Mouse (Mus musculus): ENCODE measurements at regions not wholly inside any gene's neighbourhood (a gene's known extent, or its start where the extent isn't known, plus 50 kb on each side); places are given as distances from the start of the nearest gene placed in this dataset.
"Not testable (repeated sequence)": the region's sequence is repeated elsewhere in the genome, so short reads cannot be mapped to it uniquely, and the experiment has no call there.

- peak; percentile 28 for DNase-seq
Measured at GRCm38 (mm10) chr6:37618990-37619389, 89.0 kb downstream of the Akr1d1 start.

- peak; percentile 16 for DNase-seq
Measured at GRCm38 (mm10) chr6:37621364-37622029, 91.5 kb downstream of the Akr1d1 start.

GRCm38 (mm10) chr6:37622273-37622672, 92.3 kb downstream of the Akr1d1 start:
- DNase-seq, result no peak

- DNase-seq, result peak; percentile 48
Measured at GRCm38 (mm10) chr6:37627206-37627605, 97.2 kb downstream of the Akr1d1 start.

GRCm38 (mm10) chr6:37633948-37634347, 104.0 kb downstream of the Akr1d1 start:
- no peak for DNase-seq

- no peak for DNase-seq
Measured at GRCm38 (mm10) chr6:37642066-37642465, 112.1 kb downstream of the Akr1d1 start.

GRCm38 (mm10) chr6:37642701-37643121, 112.7 kb downstream of the Akr1d1 start:
- no peak for DNase-seq

- no peak for DNase-seq
Measured at GRCm38 (mm10) chr6:37643176-37643575, 113.2 kb downstream of the Akr1d1 start.

- DNase-seq, result no peak
Measured at GRCm38 (mm10) chr6:37643718-37644117, 113.7 kb downstream of the Akr1d1 start.

- DNase-seq, result no peak
Measured at GRCm38 (mm10) chr6:37645551-37645950, 115.6 kb downstream of the Akr1d1 start.

GRCm38 (mm10) chr6:37657300-37657699, 127.3 kb downstream of the Akr1d1 start:
- not testable (repeated sequence) for DNase-seq

GRCm38 (mm10) chr6:37658021-37658650, 128.2 kb downstream of the Akr1d1 start:
- DNase-seq, result peak; percentile 3

- DNase-seq, result no peak
Measured at GRCm38 (mm10) chr6:37662747-37663146, 132.8 kb downstream of the Akr1d1 start.

- DNase-seq, result no peak
Measured at GRCm38 (mm10) chr6:37665576-37665975, 135.6 kb downstream of the Akr1d1 start.

- DNase-seq, result no peak
Measured at GRCm38 (mm10) chr6:37669407-37669806, 139.4 kb downstream of the Akr1d1 start.

- DNase-seq, result no peak
Measured at GRCm38 (mm10) chr6:37670701-37671100, 140.7 kb downstream of the Akr1d1 start.

GRCm38 (mm10) chr6:37679871-37680270, 149.9 kb downstream of the Akr1d1 start:
- DNase-seq, result no peak

- not testable (repeated sequence) for DNase-seq
Measured at GRCm38 (mm10) chr6:37681331-37681730, 151.4 kb downstream of the Akr1d1 start.

GRCm38 (mm10) chr6:37686094-37686493, 156.1 kb downstream of the Akr1d1 start:
- DNase-seq, result no peak

- DNase-seq, result no peak
Measured at GRCm38 (mm10) chr6:37688866-37689617, 159.1 kb downstream of the Akr1d1 start.

GRCm38 (mm10) chr6:37689696-37690095, 159.7 kb downstream of the Akr1d1 start:
- DNase-seq, result no peak

- no peak for DNase-seq
Measured at GRCm38 (mm10) chr6:37691976-37692644, 162.1 kb downstream of the Akr1d1 start.

- no peak for DNase-seq
Measured at GRCm38 (mm10) chr6:37692758-37693157, 162.8 kb downstream of the Akr1d1 start.
